Mouse (Mus musculus): ENCODE results near the gene Kctd12. TPM values are rescaled to one million over a fixed set of nuclear protein-coding genes. Genes with fewer than 3 reads are reported as not detected.

The Kctd12 gene
- 5.3 and 6.7 TPM in 2 replicates for polyA plus RNA-seq (2015; fragmentation: Nextera tagmentation; extraction: Ambion mirVana)

GRCm38 (mm10) chr14:102982627-102983540 is at the start of gene Kctd12:
Kctd12 (minus strand) TSS chr14:102982637.
- Histone ChIP-seq H3K9me3 (replicated peaks; ENCODE audit: control insufficient read depth, low read length) (no peaks in the 10 kb centered on the region), H3K9ac (ENCODE audit: low read length) (peak within 1 kb of the TSS; percentile 85), H3K36me3 (ENCODE audit: control insufficient read depth, insufficient read depth) (no peaks in the 10 kb centered on the region), H3K4me2 (ENCODE audit: low read depth, low read length) (peak within 1 kb of the TSS; percentile 100), H3K27ac (ENCODE audit: low read length) (peak within 1 kb of the TSS; percentile 97), H3K4me1 (ENCODE audit: control insufficient read depth, insufficient read depth, low read length) (peaks cover 11% of the 10 kb centered on the region; the same call in 1 of the 2 replicates), H3K27me3 (ENCODE audit: control insufficient read depth, insufficient read depth, low read length) (no peaks in the 10 kb centered on the region), H3K4me3 (ENCODE audit: low read length) (peak within 1 kb of the TSS; percentile 79)
- WGBS: 2% methylated on average over 55 of the region's 66 CpGs
- ATAC-seq (replicated peaks; ENCODE audit: extremely low read depth, insufficient read depth, low FRiP score): peak; percentile 94

DNA sequence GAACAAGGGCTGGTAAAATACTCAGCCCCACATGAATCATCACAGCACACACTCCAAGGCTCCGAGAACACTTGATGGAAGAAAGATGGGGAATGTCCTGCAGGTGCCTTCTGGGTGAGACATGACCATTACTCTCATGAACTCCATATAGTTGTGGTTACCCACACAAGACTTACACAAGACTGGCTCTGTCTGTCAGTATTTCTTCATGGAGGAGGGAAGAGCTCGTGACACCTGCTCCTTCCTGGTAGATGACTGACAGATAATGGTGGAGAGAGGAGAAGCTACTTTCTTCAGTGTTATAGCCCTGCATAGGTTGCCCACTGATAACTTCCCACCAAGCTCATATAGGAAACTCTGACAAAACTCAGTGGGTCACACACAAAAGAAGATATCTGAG is 46.8 kb upstream of the Kctd12 start:
- Histone ChIP-seq H3K27ac (ENCODE audit: low read length) (no peak overlapping the region), H3K4me3 (ENCODE audit: low read length) (no peak overlapping the region), H3K9me3 (replicated peaks; ENCODE audit: control insufficient read depth, low read length) (no peaks in the 10 kb centered on the region), H3K4me1 (ENCODE audit: control insufficient read depth, insufficient read depth, low read length) (no peaks in the 10 kb centered on the region), H3K4me2 (ENCODE audit: low read depth, low read length) (no peak overlapping the region), H3K27me3 (ENCODE audit: control insufficient read depth, insufficient read depth, low read length) (no peaks in the 10 kb centered on the region), H3K9ac (ENCODE audit: low read length) (no peak overlapping the region), H3K36me3 (ENCODE audit: control insufficient read depth, insufficient read depth) (no peaks in the 10 kb centered on the region)
- WGBS: 60% methylated on average over 2 of the region's 2 CpGs
- no peak for ATAC-seq (replicated peaks; ENCODE audit: extremely low read depth, insufficient read depth, low FRiP score)

DNA sequence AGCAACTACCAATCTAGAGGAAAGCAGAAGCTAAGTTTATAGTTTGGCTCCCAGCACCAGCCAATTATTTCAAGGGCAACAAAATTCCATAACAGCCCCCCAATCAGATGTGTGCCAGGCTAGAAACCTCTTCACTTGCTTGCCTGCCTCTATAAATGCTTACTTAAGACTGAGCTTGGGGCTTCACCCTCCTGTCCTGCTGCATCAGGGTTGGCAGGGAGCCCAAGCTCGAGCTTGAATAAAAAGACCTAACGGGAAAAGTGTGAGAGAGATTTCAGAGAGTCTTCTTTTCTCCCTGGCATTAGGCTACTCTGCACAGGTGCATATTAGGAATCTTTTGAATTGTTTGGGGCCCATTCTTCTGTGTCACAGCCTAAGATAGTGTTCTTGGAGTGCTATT is 37.6 kb upstream of the Kctd12 start:
- WGBS: 22% methylated on average over 2 of the region's 2 CpGs
- Histone ChIP-seq H3K4me2 (ENCODE audit: low read depth, low read length) (no peak overlapping the region), H3K27ac (ENCODE audit: low read length) (no peak overlapping the region), H3K9me3 (replicated peaks; ENCODE audit: control insufficient read depth, low read length) (no peaks in the 10 kb centered on the region), H3K27me3 (ENCODE audit: control insufficient read depth, insufficient read depth, low read length) (no peaks in the 10 kb centered on the region), H3K9ac (ENCODE audit: low read length) (no peak overlapping the region), H3K4me3 (ENCODE audit: low read length) (no peak overlapping the region), H3K4me1 (ENCODE audit: control insufficient read depth, insufficient read depth, low read length) (no peaks in the 10 kb centered on the region), H3K36me3 (ENCODE audit: control insufficient read depth, insufficient read depth) (no peaks in the 10 kb centered on the region)
- no peak for ATAC-seq (replicated peaks; ENCODE audit: extremely low read depth, insufficient read depth, low FRiP score)

GRCm38 (mm10) chr14:103017009-103017408 is 34.6 kb upstream of the Kctd12 start:
- Histone ChIP-seq H3K9ac (ENCODE audit: low read length) (no peak overlapping the region), H3K4me1 (ENCODE audit: control insufficient read depth, insufficient read depth, low read length) (no peaks in the 10 kb centered on the region; the same call in 1 of the 2 replicates), H3K27ac (ENCODE audit: low read length) (no peak overlapping the region), H3K36me3 (ENCODE audit: control insufficient read depth, insufficient read depth) (no peaks in the 10 kb centered on the region), H3K4me3 (ENCODE audit: low read length) (no peak overlapping the region), H3K9me3 (replicated peaks; ENCODE audit: control insufficient read depth, low read length) (no peaks in the 10 kb centered on the region), H3K4me2 (ENCODE audit: low read depth, low read length) (no peak overlapping the region), H3K27me3 (ENCODE audit: control insufficient read depth, insufficient read depth, low read length) (no peaks in the 10 kb centered on the region)
- no peak for ATAC-seq (replicated peaks; ENCODE audit: extremely low read depth, insufficient read depth, low FRiP score)
- WGBS: 50% methylated on average over 5 of the region's 5 CpGs

GRCm38 (mm10) chr14:103012563-103013150 is 30.2 kb upstream of the Kctd12 start:
- no peaks in the 10 kb centered on the region for H3K36me3 ChIP-seq (ENCODE audit: control insufficient read depth, insufficient read depth)
- no peak overlapping the region for H3K4me3 ChIP-seq (ENCODE audit: low read length)
- 0 out of 2 replicates have a peak overlapping the region, but pooled peaks have one; percentile 22 for H3K4me2 ChIP-seq (ENCODE audit: low read depth, low read length)
- 0 out of 2 replicates have a peak overlapping the region, but pooled peaks have one; percentile 17 for H3K9ac ChIP-seq (ENCODE audit: low read length)
- no peaks in the 10 kb centered on the region for H3K27me3 ChIP-seq (ENCODE audit: control insufficient read depth, insufficient read depth, low read length)
- WGBS: 26% methylated on average over 4 of the region's 4 CpGs
- H3K9me3 ChIP-seq (replicated peaks; ENCODE audit: control insufficient read depth, low read length): no peaks in the 10 kb centered on the region
- no peaks in the 10 kb centered on the region; the same call in 1 of the 2 replicates for H3K4me1 ChIP-seq (ENCODE audit: control insufficient read depth, insufficient read depth, low read length)
- H3K27ac ChIP-seq (ENCODE audit: low read length): no peak overlapping the region
- ATAC-seq (replicated peaks; ENCODE audit: extremely low read depth, insufficient read depth, low FRiP score): peak; percentile 83

DNA sequence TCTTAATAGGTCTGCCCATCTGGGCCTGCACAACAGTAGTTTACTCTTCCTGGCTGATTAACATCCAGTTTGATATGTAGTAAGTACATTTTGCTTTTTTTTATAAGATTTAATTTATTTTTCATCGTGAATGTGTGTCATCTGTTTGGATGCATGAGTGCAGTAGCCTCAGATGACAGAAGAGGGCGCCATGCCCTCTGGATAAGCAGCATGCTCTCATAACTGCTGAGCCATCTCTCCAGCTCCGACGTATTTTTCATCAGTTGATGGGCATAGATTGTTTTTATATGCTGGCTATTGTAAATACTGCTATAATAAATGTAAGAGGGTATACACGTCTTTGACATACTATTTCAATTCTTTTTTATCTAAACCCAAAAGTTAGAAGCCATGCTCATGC is 29.3 kb upstream of the Kctd12 start:
- no peaks in the 10 kb centered on the region for H3K27me3 ChIP-seq (ENCODE audit: control insufficient read depth, insufficient read depth, low read length)
- no peak overlapping the region for H3K9ac ChIP-seq (ENCODE audit: low read length)
- no peak overlapping the region for H3K27ac ChIP-seq (ENCODE audit: low read length)
- H3K4me3 ChIP-seq (ENCODE audit: low read length): no peak overlapping the region
- no peaks in the 10 kb centered on the region for H3K9me3 ChIP-seq (replicated peaks; ENCODE audit: control insufficient read depth, low read length)
- no peaks in the 10 kb centered on the region for H3K36me3 ChIP-seq (ENCODE audit: control insufficient read depth, insufficient read depth)
- 24% methylated on average over 5 of the region's 5 CpGs for WGBS
- no peak for ATAC-seq (replicated peaks; ENCODE audit: extremely low read depth, insufficient read depth, low FRiP score)
- H3K4me2 ChIP-seq (ENCODE audit: low read depth, low read length): no peak overlapping the region
- no peaks in the 10 kb centered on the region; the same call in 1 of the 2 replicates for H3K4me1 ChIP-seq (ENCODE audit: control insufficient read depth, insufficient read depth, low read length)

DNA sequence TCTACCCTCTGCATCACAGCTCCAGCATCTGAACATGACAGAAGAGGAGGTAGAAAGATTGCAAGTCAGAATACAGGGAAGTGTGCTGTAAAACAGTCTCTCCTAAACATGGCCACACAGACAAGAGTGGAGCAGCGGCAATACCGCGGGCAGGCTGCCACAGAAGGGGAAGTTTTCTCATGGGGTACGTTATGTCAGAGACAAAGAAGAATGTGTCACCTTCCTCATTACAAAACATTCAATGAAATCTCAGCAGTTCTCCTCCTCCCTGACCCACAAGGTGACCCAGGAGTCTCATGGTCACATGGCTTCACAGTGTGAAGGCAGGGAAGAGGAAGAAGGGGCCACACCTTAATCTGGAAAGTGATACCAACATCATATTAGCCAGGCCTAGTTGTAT is 25.3 kb upstream of the Kctd12 start:
- ATAC-seq (replicated peaks; ENCODE audit: extremely low read depth, insufficient read depth, low FRiP score): no peak
- no peak overlapping the region for H3K9ac ChIP-seq (ENCODE audit: low read length)
- no peak overlapping the region for H3K4me2 ChIP-seq (ENCODE audit: low read depth, low read length)
- H3K9me3 ChIP-seq (replicated peaks; ENCODE audit: control insufficient read depth, low read length): no peaks in the 10 kb centered on the region
- no peak overlapping the region for H3K4me3 ChIP-seq (ENCODE audit: low read length)
- no peaks in the 10 kb centered on the region for H3K36me3 ChIP-seq (ENCODE audit: control insufficient read depth, insufficient read depth)
- WGBS: 73% methylated on average over 4 of the region's 4 CpGs
- no peaks in the 10 kb centered on the region for H3K27me3 ChIP-seq (ENCODE audit: control insufficient read depth, insufficient read depth, low read length)
- H3K27ac ChIP-seq (ENCODE audit: low read length): no peak overlapping the region
- no peaks in the 10 kb centered on the region; the same call in 1 of the 2 replicates for H3K4me1 ChIP-seq (ENCODE audit: control insufficient read depth, insufficient read depth, low read length)

DNA sequence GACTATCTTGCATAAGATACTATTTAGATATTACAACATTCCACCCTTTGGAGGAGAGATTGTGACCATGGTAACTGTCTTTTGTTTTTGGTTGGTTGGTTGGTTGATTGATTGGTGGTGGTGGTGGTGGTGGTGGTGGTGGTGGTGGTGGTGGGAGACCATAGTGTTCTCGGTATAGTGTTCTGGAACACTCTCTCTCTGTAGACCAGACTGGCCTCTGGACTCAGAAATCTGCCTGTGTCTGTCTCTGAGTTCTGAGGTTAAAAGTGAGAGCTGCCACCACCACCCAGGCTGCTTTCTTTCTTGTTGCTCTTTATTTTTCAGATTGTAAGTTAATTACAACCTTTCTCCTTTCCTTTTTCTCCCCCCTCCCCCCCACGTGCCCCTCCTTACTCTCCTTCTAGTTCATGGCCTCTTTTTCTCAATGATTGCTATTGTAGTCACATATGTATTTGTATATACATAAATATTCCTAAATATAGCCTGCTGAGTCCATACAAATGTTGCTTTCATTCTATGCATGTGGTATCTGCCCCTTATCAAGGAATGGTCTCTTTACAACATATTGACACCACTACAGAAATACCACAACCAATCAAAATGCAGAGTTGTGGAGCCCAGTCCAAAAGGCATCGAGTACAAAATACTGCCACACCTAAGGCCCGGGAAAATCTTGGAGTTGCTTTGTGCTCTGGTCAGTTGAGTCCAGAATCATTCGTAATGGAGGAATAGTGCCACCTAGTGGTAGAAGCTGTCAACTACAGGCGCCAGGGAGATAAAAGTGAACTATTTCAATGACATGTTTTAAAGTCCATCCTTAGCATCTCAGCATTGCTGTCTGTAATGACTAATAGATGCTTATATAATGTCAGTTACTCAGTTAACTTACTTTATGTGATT is 12.5 kb upstream of the Kctd12 start:
- H3K4me2 ChIP-seq (ENCODE audit: low read depth, low read length): no peak overlapping the region
- H3K36me3 ChIP-seq (ENCODE audit: control insufficient read depth, insufficient read depth): no peaks in the 10 kb centered on the region
- no peaks in the 10 kb centered on the region for H3K4me1 ChIP-seq (ENCODE audit: control insufficient read depth, insufficient read depth, low read length)
- H3K4me3 ChIP-seq (ENCODE audit: low read length): no peak overlapping the region
- WGBS: 16% methylated on average over 6 of the region's 6 CpGs
- no peak overlapping the region for H3K9ac ChIP-seq (ENCODE audit: low read length)
- no peaks in the 10 kb centered on the region for H3K9me3 ChIP-seq (replicated peaks; ENCODE audit: control insufficient read depth, low read length)
- no peaks in the 10 kb centered on the region for H3K27me3 ChIP-seq (ENCODE audit: control insufficient read depth, insufficient read depth, low read length)
- H3K27ac ChIP-seq (ENCODE audit: low read length): no peak overlapping the region
- peak; percentile 58; the same call in 1 of the 2 replicates for ATAC-seq (replicated peaks; ENCODE audit: extremely low read depth, insufficient read depth, low FRiP score)
